Mouse (Mus musculus): ENCODE measurements around the gene Neurl2.

DNA sequence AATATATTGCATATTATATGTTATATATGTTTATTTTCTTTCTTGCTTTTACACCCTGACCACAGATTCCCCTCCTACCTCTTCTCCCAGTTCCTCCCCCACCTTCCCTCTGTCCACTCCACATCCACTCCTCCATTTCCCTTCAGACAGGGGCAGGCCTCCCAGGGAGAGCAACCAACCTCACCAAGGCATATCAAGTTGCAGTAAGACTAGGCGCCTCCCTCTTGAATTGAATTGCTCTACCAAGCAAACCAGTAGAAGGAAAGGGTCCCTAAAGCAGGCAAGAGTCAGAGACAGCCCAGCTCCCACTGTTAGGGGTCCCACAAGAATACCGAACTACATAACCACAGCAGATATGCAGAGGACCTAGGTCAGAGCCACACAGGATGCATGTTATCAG lies 25.9 kb upstream of the Neurl2 start:
- TF ChIP-seq CTCF (IDR thresholded peaks at IDR 0.05; ENCODE audit: borderline replicate concordance, insufficient read depth, low read depth, low read length) (no peak), POLR2A (IDR thresholded peaks at IDR 0.05; ENCODE audit: borderline replicate concordance, insufficient read depth, low read length) (no peak)

Data from cerebellum, adult 2 months (tissue).